In the genomic region with DNA sequence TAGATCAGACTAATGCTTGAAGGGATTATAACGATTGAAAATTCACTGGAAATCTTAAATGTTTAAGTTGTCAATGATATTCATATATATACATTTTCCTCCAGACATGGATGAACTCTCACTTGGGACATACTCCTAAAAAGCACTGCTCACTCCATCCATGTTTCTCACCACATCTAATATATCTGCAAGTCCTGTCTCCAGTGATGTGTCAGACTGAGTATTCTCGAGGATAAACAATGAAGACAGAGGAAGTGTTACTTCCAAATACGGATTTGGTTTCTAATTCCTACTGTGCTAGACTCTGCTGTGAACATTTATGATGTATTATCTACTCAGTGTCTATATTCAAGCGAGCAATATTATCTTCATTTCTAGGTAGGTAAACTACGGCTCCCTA, we compare ENCODE assay signal across 18 mouse cellular contexts.
DNase-seq lines count a peak whose midpoint lies in the region; ATAC-seq and TF ChIP-seq lines count a peak whose summit lies in the region.
"Had no signal": no experiment of that assay in that cellular context is flagged by ENCODE, and none has a peak within 500 bp of the region (broad histone marks: within the 10 kb centered on the region; RNA-seq: fewer than 3 reads in every experiment).

No protein-coding gene starts in this region.

- WGBS in liver, postnatal 0 days (ENCODE audit: insufficient replicate concordance) = 65% methylated on average over 5 of the region's 5 CpGs
- 66% methylated on average over 5 of the region's 5 CpGs for WGBS in liver, embryonic 11.5 days
- WGBS in lung, embryonic 16.5 days = 31% methylated on average over 5 of the region's 5 CpGs
- WGBS in hindbrain, embryonic 11.5 days = 82% methylated on average over 5 of the region's 5 CpGs

- no peaks in the 10 kb centered on the region for H3K27me3 ChIP-seq in liver, postnatal 0 days (ENCODE audit: insufficient read depth, low read length)
- H3K27me3 ChIP-seq in liver, embryonic 11.5 days (replicated peaks; ENCODE audit: control insufficient read depth, insufficient read depth, low read length) = no peaks in the 10 kb centered on the region
- no peaks in the 10 kb centered on the region for H3K27me3 ChIP-seq in lung, embryonic 16.5 days (ENCODE audit: control insufficient read depth, insufficient read depth, low read depth, low read length)
- no peaks in the 10 kb centered on the region for H3K27me3 ChIP-seq in myocyte (ENCODE audit: control insufficient read depth, insufficient read depth, insufficient read length)
- H3K27me3 ChIP-seq in hindbrain, embryonic 11.5 days (ENCODE audit: control insufficient read depth, insufficient read depth, low read length) = no peaks in the 10 kb centered on the region
- H3K27me3 ChIP-seq: embryonic facial prominence, embryonic 13.5 days; embryonic facial prominence, embryonic 15.5 days; forebrain, embryonic 12.5 days had no signal

- TF ChIP-seq CTCF in liver, postnatal 0 days (IDR thresholded peaks at IDR 0.05; ENCODE audit: low read depth) = no peak

- no peak for TF ChIP-seq EP300 in liver, postnatal 0 days (IDR thresholded peaks at IDR 0.05; ENCODE audit: low read depth)

- no peak overlapping the region for H3K4me3 ChIP-seq in liver, postnatal 0 days (ENCODE audit: low read depth, low read length)
- no peak overlapping the region for H3K4me3 ChIP-seq in liver, embryonic 11.5 days (ENCODE audit: low read depth, low read length)
- H3K4me3 ChIP-seq in lung, embryonic 16.5 days (ENCODE audit: low read length) = no peak overlapping the region
- H3K4me3 ChIP-seq in myocyte = no peak overlapping the region
- H3K4me3 ChIP-seq in hindbrain, embryonic 11.5 days (ENCODE audit: low read depth, low read length) = no peak overlapping the region
- H3K4me3 ChIP-seq: embryonic facial prominence, embryonic 13.5 days; embryonic facial prominence, embryonic 15.5 days; erythroblast, embryonic 14.5 days; forebrain, embryonic 10.5 days; forebrain, embryonic 12.5 days had no signal

- H3K27ac ChIP-seq in liver, postnatal 0 days (ENCODE audit: low read depth) = peak overlapping the region; percentile 51
- H3K27ac ChIP-seq in liver, embryonic 11.5 days (ENCODE audit: low read depth, low read length) = no peak overlapping the region
- H3K27ac ChIP-seq in lung, embryonic 16.5 days (ENCODE audit: low read length) = no peak overlapping the region
- no peak overlapping the region for H3K27ac ChIP-seq in hindbrain, embryonic 11.5 days (ENCODE audit: low read depth, low read length)
- H3K27ac ChIP-seq: embryonic facial prominence, embryonic 13.5 days; embryonic facial prominence, embryonic 15.5 days; forebrain, embryonic 10.5 days; forebrain, embryonic 12.5 days had no signal

- no peak for TF ChIP-seq POLR2A in myocyte (IDR thresholded peaks at IDR 0.05; ENCODE audit: insufficient read length, low read depth)

- H3K36me3 ChIP-seq in liver, postnatal 0 days (replicated peaks; ENCODE audit: insufficient read depth, low read length) = no peaks in the 10 kb centered on the region
- H3K36me3 ChIP-seq in liver, embryonic 11.5 days (ENCODE audit: control insufficient read depth, insufficient read depth, low read length) = no peaks in the 10 kb centered on the region
- no peaks in the 10 kb centered on the region for H3K36me3 ChIP-seq in lung, embryonic 16.5 days (ENCODE audit: control insufficient read depth, insufficient read depth, low read length)
- no peaks in the 10 kb centered on the region for H3K36me3 ChIP-seq in myocyte (ENCODE audit: control insufficient read depth, insufficient read depth)
- H3K36me3 ChIP-seq in hindbrain, embryonic 11.5 days (ENCODE audit: control insufficient read depth, insufficient read depth, low read length) = no peaks in the 10 kb centered on the region
- H3K36me3 ChIP-seq: embryonic facial prominence, embryonic 13.5 days; embryonic facial prominence, embryonic 15.5 days; forebrain, embryonic 10.5 days; forebrain, embryonic 12.5 days had no signal

- ATAC-seq in liver, postnatal 0 days = no peak
- ATAC-seq in liver, embryonic 11.5 days (replicated peaks; ENCODE audit: low FRiP score) = no peak
- ATAC-seq in lung, embryonic 16.5 days (ENCODE audit: low read depth) = peak; percentile 62; the same call in 1 of the 2 replicates
- no peak for ATAC-seq in hindbrain, embryonic 11.5 days (ENCODE audit: low FRiP score)
- ATAC-seq: forebrain, embryonic 14.5 days had no signal

- no peaks in the 10 kb centered on the region for H3K79me2 ChIP-seq in myocyte (ENCODE audit: control insufficient read depth, insufficient read depth)

- H3K4me2 ChIP-seq in liver, postnatal 0 days (ENCODE audit: low read depth, low read length) = no peak overlapping the region
- H3K4me2 ChIP-seq in liver, embryonic 11.5 days = no peak overlapping the region
- H3K4me2 ChIP-seq in lung, embryonic 16.5 days (ENCODE audit: low read depth, low read length) = no peak overlapping the region
- peak overlapping the region; percentile 49 for H3K4me2 ChIP-seq in myocyte (ENCODE audit: low read depth)
- no peak overlapping the region for H3K4me2 ChIP-seq in hindbrain, embryonic 11.5 days (replicated peaks; ENCODE audit: low read depth, low read length)
- H3K4me2 ChIP-seq: embryonic facial prominence, embryonic 13.5 days; embryonic facial prominence, embryonic 15.5 days; forebrain, embryonic 12.5 days had no signal

- H3K4me1 ChIP-seq in liver, postnatal 0 days (ENCODE audit: insufficient read depth) = 0 out of 2 replicates have a peak, but pooled peaks cover 4% of the 10 kb centered on the region
- peaks cover 6% of the 10 kb centered on the region; the same call in 1 of the 2 replicates for H3K4me1 ChIP-seq in liver, embryonic 11.5 days (replicated peaks; ENCODE audit: control insufficient read depth, insufficient read depth, low read length)
- H3K4me1 ChIP-seq in lung, embryonic 16.5 days (replicated peaks; ENCODE audit: control insufficient read depth, insufficient read depth, low read length) = peaks cover 7% of the 10 kb centered on the region; the same call in 1 of the 2 replicates
- no peaks in the 10 kb centered on the region for H3K4me1 ChIP-seq in hindbrain, embryonic 11.5 days (replicated peaks; ENCODE audit: control insufficient read depth, insufficient read depth, low read length)
- H3K4me1 ChIP-seq: embryonic facial prominence, embryonic 15.5 days; forebrain, embryonic 10.5 days; forebrain, embryonic 12.5 days had no signal

- no peak overlapping the region for H3K9ac ChIP-seq in liver, postnatal 0 days (replicated peaks)
- H3K9ac ChIP-seq in liver, embryonic 11.5 days (ENCODE audit: low read depth, low read length) = no peak overlapping the region
- no peak overlapping the region for H3K9ac ChIP-seq in lung, embryonic 16.5 days (ENCODE audit: low read length)
- no peak overlapping the region for H3K9ac ChIP-seq in hindbrain, embryonic 11.5 days (ENCODE audit: low read depth, low read length)
- H3K9ac ChIP-seq: embryonic facial prominence, embryonic 13.5 days; embryonic facial prominence, embryonic 15.5 days; forebrain, embryonic 12.5 days had no signal

- H3K9me3 ChIP-seq in liver, postnatal 0 days (ENCODE audit: low read length) = no peaks in the 10 kb centered on the region
- H3K9me3 ChIP-seq in liver, embryonic 11.5 days (ENCODE audit: control insufficient read depth, low read length) = no peaks in the 10 kb centered on the region
- no peaks in the 10 kb centered on the region for H3K9me3 ChIP-seq in lung, embryonic 16.5 days (ENCODE audit: control insufficient read depth, low read length)
- H3K9me3 ChIP-seq in hindbrain, embryonic 11.5 days (ENCODE audit: control insufficient read depth, low read length) = no peaks in the 10 kb centered on the region
- H3K9me3 ChIP-seq: embryonic facial prominence, embryonic 13.5 days; embryonic facial prominence, embryonic 15.5 days; forebrain, embryonic 10.5 days; forebrain, embryonic 12.5 days had no signal

- no peak for DNase-seq in liver, postnatal 0 days
- no peak for DNase-seq in liver, embryonic 11.5 days (ENCODE audit: low spot score)
- no peak for DNase-seq in lung, adult 18-20 months
- no peak for DNase-seq in hindbrain, embryonic 11.5 days (ENCODE audit: low spot score)
- DNase-seq: cerebellum, adult 11 months; cerebellum, adult 18-20 months; cerebellum, adult 8-10 months; cerebellum, adult 9-11 months; cerebellum, postnatal 14 days; cerebellum, postnatal 36 days had no signal

- H3ac ChIP-seq in myocyte (ENCODE audit: control insufficient read depth, insufficient read length) = no peak overlapping the region

TF ChIP-seq in myocyte, 11 proteins besides CTCF, POLR2A, EP300 and RAD21:
- TF ChIP-seq USF1 (IDR thresholded peaks at IDR 0.05; ENCODE audit: low read depth) (no peak), REST (IDR thresholded peaks at IDR 0.05; ENCODE audit: insufficient read depth, insufficient read length) (no peak), TCF3 (IDR thresholded peaks at IDR 0.05; ENCODE audit: insufficient read length, low read depth) (no peak), MAX (IDR thresholded peaks at IDR 0.05; ENCODE audit: low read depth) (no peak), CEBPB (IDR thresholded peaks at IDR 0.05; ENCODE audit: insufficient read depth, poor library complexity, severe bottlenecking) (no peak), TCF12 (IDR thresholded peaks at IDR 0.05; ENCODE audit: insufficient read depth, poor library complexity, severe bottlenecking) (no peak), POLR2AphosphoS2 (IDR thresholded peaks at IDR 0.05; ENCODE audit: insufficient read length, low read depth) (no peak), MYOG (IDR thresholded peaks at IDR 0.05; ENCODE audit: control insufficient read depth in 1 of 3, insufficient read depth in 1 of 3, insufficient read length in 2 of 3, low read depth in 2 of 3) (no peak)
